Mouse (Mus musculus): ENCODE data around the gene Fads6.

DNA sequence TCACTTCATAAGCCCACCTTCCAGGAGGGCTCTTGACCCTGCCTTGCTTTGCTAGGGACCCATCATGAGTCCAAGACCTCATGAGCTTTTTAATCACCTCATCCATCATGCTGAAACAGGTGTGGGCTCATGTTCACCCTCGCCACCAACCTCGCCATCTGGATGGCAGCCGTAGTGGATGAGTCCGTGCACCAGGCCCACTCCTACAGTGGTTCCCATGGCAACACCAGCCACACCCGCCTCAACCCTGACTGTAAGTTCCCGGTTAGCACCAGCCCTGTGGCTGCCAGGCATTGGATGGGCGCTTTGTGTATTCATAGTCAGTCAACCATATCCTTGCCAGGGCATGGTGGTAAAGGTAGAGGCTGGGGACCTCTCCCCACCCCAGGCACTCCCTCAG is 29.3 kb upstream of the Fads6 start:
- TF ChIP-seq CTCF (IDR thresholded peaks at IDR 0.05; ENCODE audit: borderline replicate concordance, insufficient read depth, low read depth, low read length) = no peak
- TF ChIP-seq POLR2A (IDR thresholded peaks at IDR 0.05; ENCODE audit: borderline replicate concordance, insufficient read depth, low read length) = no peak
